Mouse (Mus musculus) mesoderm, embryonic 11.5 days (tissue): ENCODE data around the gene Gm26620.

ENCODE experiments used
- DNase-seq: peaks from one replicate; pipeline ENCODE4 v3.0.0-alpha.2; 2012; ENCODE audit warnings: low read depth, low spot score

The Gm26620 gene

GRCm38 (mm10) chr1:170868905-170869283, 16.0 kb upstream of the Gm26620 start:
- no peak for DNase-seq

GRCm38 (mm10) chr1:170871402-170871801, 13.5 kb upstream of the Gm26620 start:
- no peak for DNase-seq

GRCm38 (mm10) chr1:170871961-170872360, 12.9 kb upstream of the Gm26620 start:
- no peak for DNase-seq

GRCm38 (mm10) chr1:170875676-170876075, 9.2 kb upstream of the Gm26620 start:
- DNase-seq, result no peak

- no peak for DNase-seq
Observed at GRCm38 (mm10) chr1:170876906-170877305, 8.0 kb upstream of the Gm26620 start.

GRCm38 (mm10) chr1:170882915-170883485, 1.9 kb upstream of the Gm26620 start:
- no peak for DNase-seq

- DNase-seq, result no peak
Observed at GRCm38 (mm10) chr1:170884390-170884789, 475 bp upstream of the Gm26620 start.

GRCm38 (mm10) chr1:170886044-170886458, 1.2 kb downstream of the Gm26620 start:
- no peak for DNase-seq

- no peak for DNase-seq
Observed at GRCm38 (mm10) chr1:170889310-170889709, 4.4 kb downstream of the Gm26620 start.

GRCm38 (mm10) chr1:170891646-170892045, 6.8 kb downstream of the Gm26620 start:
- no peak for DNase-seq

GRCm38 (mm10) chr1:170892279-170892678, 7.4 kb downstream of the Gm26620 start:
- no peak for DNase-seq

- peak; percentile 70 for DNase-seq
Observed at GRCm38 (mm10) chr1:170894603-170895602, 10.0 kb downstream of the Gm26620 start.

- DNase-seq, result no peak
Observed at GRCm38 (mm10) chr1:170896651-170897281, 11.9 kb downstream of the Gm26620 start.

GRCm38 (mm10) chr1:170898413-170899075, 13.7 kb downstream of the Gm26620 start:
- DNase-seq, result no peak

- DNase-seq, result peak; percentile 66
Observed at GRCm38 (mm10) chr1:170900799-170901467, 16.1 kb downstream of the Gm26620 start.

- peak; percentile 89 for DNase-seq
Observed at GRCm38 (mm10) chr1:170901536-170902238, 16.8 kb downstream of the Gm26620 start.

- no peak for DNase-seq
Observed at GRCm38 (mm10) chr1:170903485-170903884, 18.6 kb downstream of the Gm26620 start.

- DNase-seq, result no peak
Observed at GRCm38 (mm10) chr1:170907111-170907455, 22.2 kb downstream of the Gm26620 start.

GRCm38 (mm10) chr1:170907456-170908191, 22.8 kb downstream of the Gm26620 start:
- peak; percentile 51 for DNase-seq

- DNase-seq, result peak; percentile 13
Observed at GRCm38 (mm10) chr1:170908341-170908740, 23.5 kb downstream of the Gm26620 start.
